Mouse (Mus musculus) embryonic facial prominence, embryonic 10.5 days (tissue): ENCODE results near the gene Myrfl. TPM values are rescaled to one million over a fixed set of nuclear protein-coding genes. Genes with fewer than 3 reads are reported as not detected.
A peak's percentile ranks its signal among the peaks of the same experiment; 100 is the strongest.

Experiments used
- DNase-seq: peaks from one replicate; pipeline ENCODE4 v3.0.0-alpha.2; 2017; ENCODE audit warnings: low spot score
- H3K27ac ChIP-seq: fragments of 300-500 bp; sonication (generic); replicated peaks from 2 replicates; pipeline ENCODE4 v1.5.1; 2016; ENCODE audit warnings: mild to moderate bottlenecking
- H3K27me3 ChIP-seq: fragments of 300-500 bp; sonication (generic); replicated peaks from 2 replicates; pipeline ENCODE4 v1.6.1; 2016; ENCODE audit warnings: low read depth, mild to moderate bottlenecking; ENCODE audit not compliant: poor library complexity, severe bottlenecking
- H3K36me3 ChIP-seq: fragments of 300-500 bp; sonication (generic); replicated peaks from 2 replicates; pipeline ENCODE4 v1.6.1; 2016; ENCODE audit warnings: mild to moderate bottlenecking, moderate library complexity
- H3K4me1 ChIP-seq: fragments of 300-500 bp; sonication (generic); 2 replicates; pipeline ENCODE4 v1.6.1; 2016
- H3K4me3 ChIP-seq: fragments of 300-500 bp; sonication (generic); 2 replicates; pipeline ENCODE4 v1.5.1; 2016; ENCODE audit warnings: mild to moderate bottlenecking, moderate library complexity
- H3K9me3 ChIP-seq: fragments of 300-500 bp; sonication (generic); 2 replicates; pipeline ENCODE4 v1.6.1; 2016; ENCODE audit warnings: mild to moderate bottlenecking
- WGBS: fragments of 180-500 bp; shearing (Covaris S2); methylation state at CpG from one replicate; pipeline ENCODE4 v1.1.7; 2016; 5-methylcytosine and 5-hydroxymethylcytosine counted together
- polyA plus RNA-seq: library from polyadenylated mRNA; unstranded; fragments of >200 nt; fragmentation: Nextera tagmentation; extraction: Ambion mirVana; gene quantifications from 2 replicates; pipeline ENCODE4 v1.2.1, GENCODE M21; 2016

The Myrfl gene
- polyA plus RNA-seq, 1 experiment from 2014 or later, result 0.16 TPM

GRCm38 (mm10) chr10:116906794-116907193 is 10.1 kb upstream of the Myrfl start:
- no peak for DNase-seq
- H3K4me1 ChIP-seq, result no peaks in the 10 kb centered on the region
- no peaks in the 10 kb centered on the region for H3K27me3 ChIP-seq
- WGBS, result 94% methylated on average over 9 of the region's 9 CpGs
- H3K27ac ChIP-seq, result no peak overlapping the region
- H3K4me3 ChIP-seq, result no peak overlapping the region
- H3K9me3 ChIP-seq, result no peaks in the 10 kb centered on the region
- peaks cover 82% of the 10 kb centered on the region for H3K36me3 ChIP-seq

GRCm38 (mm10) chr10:116904503-116904908 is 7.8 kb upstream of the Myrfl start:
- Histone ChIP-seq H3K27ac (no peak overlapping the region), H3K36me3 (peaks cover 61% of the 10 kb centered on the region), H3K27me3 (no peaks in the 10 kb centered on the region), H3K9me3 (no peaks in the 10 kb centered on the region), H3K4me3 (no peak overlapping the region), H3K4me1 (no peaks in the 10 kb centered on the region)
- no peak for DNase-seq
- 89% methylated on average over 10 of the region's 10 CpGs for WGBS

GRCm38 (mm10) chr10:116895108-116895833 is 1.4 kb downstream of the Myrfl start:
- Histone ChIP-seq H3K36me3 (no peaks in the 10 kb centered on the region), H3K4me3 (no peak overlapping the region), H3K9me3 (no peaks in the 10 kb centered on the region), H3K27ac (no peak overlapping the region), H3K4me1 (peaks cover 32% of the 10 kb centered on the region), H3K27me3 (no peaks in the 10 kb centered on the region)
- 88% methylated on average over 12 of the region's 12 CpGs for WGBS
- DNase-seq, result no peak

- H3K4me3 ChIP-seq, result no peak overlapping the region
- H3K36me3 ChIP-seq, result no peaks in the 10 kb centered on the region
- no peaks in the 10 kb centered on the region for H3K9me3 ChIP-seq
- no peak for DNase-seq
- no peak overlapping the region for H3K27ac ChIP-seq
- no peaks in the 10 kb centered on the region for H3K27me3 ChIP-seq
- H3K4me1 ChIP-seq, result peaks cover 32% of the 10 kb centered on the region
- WGBS, result 77% methylated on average over 6 of the region's 6 CpGs
Observed at GRCm38 (mm10) chr10:116894540-116894939, 2.2 kb downstream of the Myrfl start.

GRCm38 (mm10) chr10:116893753-116894152 is 3.0 kb downstream of the Myrfl start:
- no peaks in the 10 kb centered on the region for H3K9me3 ChIP-seq
- 30% methylated on average over 3 of the region's 3 CpGs for WGBS
- peak; percentile 18 for DNase-seq
- H3K4me3 ChIP-seq, result no peak overlapping the region
- H3K27ac ChIP-seq, result no peak overlapping the region
- H3K36me3 ChIP-seq, result no peaks in the 10 kb centered on the region
- H3K4me1 ChIP-seq, result peaks cover 32% of the 10 kb centered on the region
- no peaks in the 10 kb centered on the region for H3K27me3 ChIP-seq

GRCm38 (mm10) chr10:116890587-116890986 is 6.1 kb downstream of the Myrfl start:
- no peaks in the 10 kb centered on the region for H3K36me3 ChIP-seq
- H3K4me3 ChIP-seq, result no peak overlapping the region
- no peaks in the 10 kb centered on the region for H3K27me3 ChIP-seq
- no peaks in the 10 kb centered on the region for H3K9me3 ChIP-seq
- 43% methylated on average over 5 of the region's 5 CpGs for WGBS
- DNase-seq, result peak; percentile 31
- H3K4me1 ChIP-seq, result peaks cover 28% of the 10 kb centered on the region
- H3K27ac ChIP-seq, result no peak overlapping the region

GRCm38 (mm10) chr10:116884552-116884951 is 12.2 kb downstream of the Myrfl start:
- WGBS, result 85% methylated on average over 3 of the region's 3 CpGs
- Histone ChIP-seq H3K9me3 (no peaks in the 10 kb centered on the region), H3K27me3 (no peaks in the 10 kb centered on the region), H3K27ac (no peak overlapping the region), H3K4me3 (no peak overlapping the region), H3K4me1 (no peaks in the 10 kb centered on the region), H3K36me3 (no peaks in the 10 kb centered on the region)
- no peak for DNase-seq

- Histone ChIP-seq H3K27ac (no peak overlapping the region), H3K4me1 (no peaks in the 10 kb centered on the region), H3K36me3 (no peaks in the 10 kb centered on the region), H3K9me3 (no peaks in the 10 kb centered on the region), H3K27me3 (no peaks in the 10 kb centered on the region), H3K4me3 (no peak overlapping the region)
- 71% methylated on average over 5 of the region's 5 CpGs for WGBS
- no peak for DNase-seq
Observed at GRCm38 (mm10) chr10:116883531-116883930, 13.2 kb downstream of the Myrfl start.

GRCm38 (mm10) chr10:116877436-116877835 is 19.3 kb downstream of the Myrfl start:
- Histone ChIP-seq H3K36me3 (no peaks in the 10 kb centered on the region), H3K27me3 (no peaks in the 10 kb centered on the region), H3K27ac (no peak overlapping the region), H3K4me1 (no peaks in the 10 kb centered on the region), H3K4me3 (no peak overlapping the region), H3K9me3 (no peaks in the 10 kb centered on the region)
- 89% methylated on average over 4 of the region's 4 CpGs for WGBS
- no peak for DNase-seq

GRCm38 (mm10) chr10:116874490-116874889 is 22.2 kb downstream of the Myrfl start:
- Histone ChIP-seq H3K27me3 (no peaks in the 10 kb centered on the region), H3K4me1 (no peaks in the 10 kb centered on the region), H3K36me3 (no peaks in the 10 kb centered on the region), H3K9me3 (no peaks in the 10 kb centered on the region), H3K27ac (no peak overlapping the region), H3K4me3 (no peak overlapping the region)
- 87% methylated on average over 9 of the region's 9 CpGs for WGBS
- DNase-seq, result no peak

GRCm38 (mm10) chr10:116872016-116872410 is 24.7 kb downstream of the Myrfl start:
- no peak for DNase-seq
- H3K27me3 ChIP-seq, result no peaks in the 10 kb centered on the region

GRCm38 (mm10) chr10:116871329-116872015 is 25.2 kb downstream of the Myrfl start:
- WGBS, result 87% methylated on average over 12 of the region's 12 CpGs
- no peak for DNase-seq

More at GRCm38 (mm10) chr10:116872016-116872410, 24.7 kb downstream of the Myrfl start:
- no peaks in the 10 kb centered on the region for H3K36me3 ChIP-seq
- WGBS, result 81% methylated on average over 14 of the region's 14 CpGs
- H3K9me3 ChIP-seq, result no peaks in the 10 kb centered on the region
- H3K4me1 ChIP-seq, result no peaks in the 10 kb centered on the region
- H3K27ac ChIP-seq, result no peak overlapping the region
- no peak overlapping the region for H3K4me3 ChIP-seq

GRCm38 (mm10) chr10:116870819-116871218 is 25.9 kb downstream of the Myrfl start:
- H3K4me3 ChIP-seq, result no peak overlapping the region
- H3K27ac ChIP-seq, result no peak overlapping the region
- no peaks in the 10 kb centered on the region for H3K4me1 ChIP-seq
- no peaks in the 10 kb centered on the region for H3K9me3 ChIP-seq
- no peak for DNase-seq
- H3K27me3 ChIP-seq, result no peaks in the 10 kb centered on the region
- no peaks in the 10 kb centered on the region for H3K36me3 ChIP-seq
- WGBS, result 81% methylated on average over 6 of the region's 6 CpGs

More at GRCm38 (mm10) chr10:116871329-116872015, 25.2 kb downstream of the Myrfl start:
- Histone ChIP-seq H3K4me3 (no peak overlapping the region), H3K9me3 (no peaks in the 10 kb centered on the region), H3K27me3 (no peaks in the 10 kb centered on the region), H3K27ac (no peak overlapping the region), H3K36me3 (no peaks in the 10 kb centered on the region), H3K4me1 (no peaks in the 10 kb centered on the region)
